Mouse (Mus musculus) hindbrain, embryonic 14.5 days (tissue): ENCODE measurements around the gene Specc1l. TPM values are rescaled to one million over a fixed set of nuclear protein-coding genes. Genes with fewer than 3 reads are reported as not detected.
A peak's percentile ranks its signal among the peaks of the same experiment; 100 is the strongest.

ENCODE experiments used
- ATAC-seq: fragments of 200-750 bp; cut with Nextera tagmentation; 2 replicates; pipeline ENCODE4 v1.8.0; 2017; ENCODE audit warnings: moderate number of reproducible peaks, mild to moderate bottlenecking, moderate TSS enrichment, moderate library complexity; ENCODE audit not compliant: low FRiP score
- DNase-seq: peaks from one replicate; pipeline ENCODE4 v3.0.0-alpha.2; 2015; ENCODE audit warnings: low spot score
- H3K27ac ChIP-seq: fragments of 300-500 bp; sonication (generic); 2 replicates; pipeline ENCODE4 v1.5.1; 2014; ENCODE audit warnings: mild to moderate bottlenecking, moderate library complexity
- H3K27me3 ChIP-seq: fragments of 300-500 bp; sonication (generic); 2 replicates; pipeline ENCODE4 v1.6.1; 2014; ENCODE audit warnings: mild to moderate bottlenecking, low read length, mixed read lengths; ENCODE audit not compliant: control insufficient read depth, insufficient read depth
- H3K36me3 ChIP-seq: fragments of 300-500 bp; sonication (generic); replicated peaks from 2 replicates; pipeline ENCODE4 v1.6.1; 2014; ENCODE audit not compliant: control insufficient read depth, insufficient read depth
- H3K4me1 ChIP-seq: fragments of 300-500 bp; sonication (generic); replicated peaks from 2 replicates; pipeline ENCODE4 v1.6.1; 2014; ENCODE audit warnings: antibody characterized with exemption, low read length, mixed read lengths; ENCODE audit not compliant: control insufficient read depth, insufficient read depth
- H3K4me2 ChIP-seq: fragments of 300-500 bp; sonication (generic); replicated peaks from 2 replicates; pipeline ENCODE4 v1.6.1; 2014; ENCODE audit warnings: mild to moderate bottlenecking, moderate library complexity
- H3K4me3 ChIP-seq: fragments of 300-500 bp; sonication (generic); replicated peaks from 2 replicates; pipeline ENCODE4 v1.5.1; 2014; ENCODE audit warnings: mild to moderate bottlenecking, low read length
- H3K9ac ChIP-seq: fragments of 300-500 bp; sonication (generic); 2 replicates; pipeline ENCODE4 v1.6.1; 2014
- H3K9me3 ChIP-seq: fragments of 300-500 bp; sonication (generic); 2 replicates; pipeline ENCODE4 v1.6.1; 2016; ENCODE audit warnings: low read length; ENCODE audit not compliant: control insufficient read depth
- WGBS: fragments of 180-500 bp; shearing (Covaris S2); extraction: QIAGEN DNeasy Blood & Tissue Kit; methylation state at CpG from one replicate; pipeline ENCODE4 v1.1.7; 2014; 5-methylcytosine and 5-hydroxymethylcytosine counted together
- polyA plus RNA-seq: library from polyadenylated mRNA; unstranded; fragments of >200 nt; fragmentation: Nextera tagmentation; extraction: Ambion mirVana; gene quantifications from 2 replicates; pipeline ENCODE4 v1.2.1, GENCODE M21; 2014

Gene Specc1l
- polyA plus RNA-seq, 1 experiment from 2014 or later: 23.2 TPM

DNA sequence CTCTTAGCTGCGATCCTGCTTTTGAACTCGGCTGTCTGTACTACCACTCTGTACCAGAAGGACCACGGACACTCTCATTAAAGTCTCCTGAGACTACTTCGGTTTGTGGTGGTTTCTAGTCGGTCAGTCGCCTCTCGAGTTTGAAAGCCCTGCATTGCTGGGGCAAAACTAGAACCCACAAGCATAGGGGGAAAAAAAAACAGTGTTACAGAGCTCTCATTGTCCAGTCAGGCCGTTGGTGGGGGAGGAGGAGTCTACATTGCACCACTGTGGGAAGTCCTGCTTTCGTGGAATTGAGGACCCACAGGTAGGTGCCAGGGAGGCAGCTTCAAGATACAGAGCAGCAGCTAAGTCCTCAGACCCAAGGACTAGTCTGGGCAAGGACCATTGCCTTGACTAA is 27.0 kb upstream of the Specc1l start:
- H3K36me3 ChIP-seq: peaks cover 59% of the 10 kb centered on the region
- no peak for ATAC-seq
- no peaks in the 10 kb centered on the region for H3K9me3 ChIP-seq
- WGBS: 91% methylated on average over 9 of the region's 9 CpGs
- no peak for DNase-seq
- no peaks in the 10 kb centered on the region for H3K27me3 ChIP-seq
- H3K4me3 ChIP-seq: no peak overlapping the region
- no peak overlapping the region for H3K4me2 ChIP-seq
- no peaks in the 10 kb centered on the region for H3K4me1 ChIP-seq
- H3K9ac ChIP-seq: no peak overlapping the region
- no peak overlapping the region for H3K27ac ChIP-seq

DNA sequence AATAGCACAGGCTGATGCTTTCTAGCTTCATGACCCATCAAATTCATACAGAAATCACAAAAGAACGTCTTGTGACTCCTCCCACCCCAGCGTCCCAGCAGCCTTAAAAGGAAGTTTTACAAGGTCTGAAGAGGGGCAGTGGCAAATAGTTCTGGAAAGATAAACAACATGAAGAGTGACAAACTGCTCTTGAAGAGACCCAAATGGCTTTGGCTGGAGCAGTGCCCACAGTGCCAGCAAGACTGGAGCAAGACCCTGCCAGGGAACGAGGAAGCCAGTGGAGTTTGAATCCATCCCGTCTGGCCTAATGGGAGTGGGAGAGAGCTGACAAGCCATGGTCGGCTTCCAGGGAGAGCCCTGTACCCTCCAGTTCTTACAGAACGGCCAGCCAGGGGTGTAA is 25.3 kb upstream of the Specc1l start:
- DNase-seq (no peak), ATAC-seq (no peak)
- H3K4me2 ChIP-seq: no peak overlapping the region
- no peak overlapping the region for H3K27ac ChIP-seq
- H3K9ac ChIP-seq: no peak overlapping the region
- no peaks in the 10 kb centered on the region for H3K4me1 ChIP-seq
- no peaks in the 10 kb centered on the region for H3K9me3 ChIP-seq
- peaks cover 41% of the 10 kb centered on the region for H3K36me3 ChIP-seq
- no peak overlapping the region for H3K4me3 ChIP-seq
- H3K27me3 ChIP-seq: no peaks in the 10 kb centered on the region
- 52% methylated on average over 6 of the region's 6 CpGs for WGBS

DNA sequence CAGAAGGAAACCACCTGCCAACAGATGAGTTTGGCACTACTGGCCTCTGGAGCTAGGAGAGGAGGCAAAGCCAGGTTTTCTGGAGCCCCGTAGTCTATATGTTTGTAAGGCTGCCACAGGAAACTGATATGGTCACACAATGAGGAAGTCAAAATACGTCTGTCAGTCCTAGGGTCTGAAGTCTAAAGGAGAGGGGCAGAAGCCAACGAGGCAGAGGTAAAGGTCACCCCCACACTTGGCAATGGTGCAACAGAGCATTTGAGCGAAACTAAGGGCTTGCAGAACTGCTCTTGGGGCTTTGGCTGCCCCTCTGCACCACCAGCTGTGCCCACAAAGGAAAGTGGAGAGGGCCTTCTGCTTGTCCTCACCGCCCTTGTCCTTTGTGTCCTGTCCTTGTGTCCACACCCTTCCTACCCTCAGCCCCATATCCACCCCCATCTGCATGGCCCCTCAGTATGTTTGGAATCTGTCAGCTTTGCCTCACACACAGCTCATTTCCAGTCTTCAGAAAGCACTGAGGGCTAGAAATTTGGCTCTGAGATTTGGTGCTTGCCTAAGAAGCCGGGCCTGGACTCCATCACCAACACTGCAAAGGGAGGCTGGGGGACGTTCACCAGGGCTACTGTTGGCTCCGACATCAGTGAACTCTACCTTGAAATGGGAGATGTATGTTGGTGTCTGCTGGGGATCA is 24.4 kb upstream of the Specc1l start:
- H3K4me3 ChIP-seq: no peak overlapping the region
- no peaks in the 10 kb centered on the region for H3K4me1 ChIP-seq
- ATAC-seq: no peak
- 80% methylated on average over 8 of the region's 8 CpGs for WGBS
- H3K27ac ChIP-seq: no peak overlapping the region
- no peaks in the 10 kb centered on the region for H3K27me3 ChIP-seq
- no peaks in the 10 kb centered on the region for H3K9me3 ChIP-seq
- no peak overlapping the region for H3K9ac ChIP-seq
- H3K36me3 ChIP-seq: peaks cover 32% of the 10 kb centered on the region
- H3K4me2 ChIP-seq: no peak overlapping the region
- no peak for DNase-seq

DNA sequence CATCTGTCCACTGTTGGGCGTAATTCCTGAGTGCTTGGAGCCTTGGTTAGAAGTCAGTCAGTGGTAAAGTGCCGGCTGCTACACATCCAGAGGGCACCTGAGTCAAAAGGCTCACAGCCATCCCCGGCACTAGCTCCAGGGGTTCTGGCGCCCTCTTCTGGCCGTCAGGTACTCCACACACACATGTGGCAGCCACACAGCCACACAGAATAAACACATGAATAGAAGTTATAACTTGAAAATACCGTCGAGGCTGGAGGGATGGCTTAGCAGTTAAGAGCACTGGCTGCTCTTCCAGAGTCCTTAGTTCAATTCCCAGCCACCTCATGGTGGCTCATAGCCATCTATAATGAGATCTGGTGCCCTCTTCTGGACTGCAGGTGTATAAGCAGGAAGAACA is 20.2 kb upstream of the Specc1l start:
- Histone ChIP-seq H3K36me3 (no peaks in the 10 kb centered on the region), H3K9me3 (no peaks in the 10 kb centered on the region), H3K9ac (no peak overlapping the region), H3K4me3 (no peak overlapping the region), H3K27ac (no peak overlapping the region), H3K4me2 (no peak overlapping the region), H3K4me1 (no peaks in the 10 kb centered on the region), H3K27me3 (no peaks in the 10 kb centered on the region)
- DNase-seq (no peak), ATAC-seq (no peak)
- WGBS: 48% methylated on average over 7 of the region's 7 CpGs

DNA sequence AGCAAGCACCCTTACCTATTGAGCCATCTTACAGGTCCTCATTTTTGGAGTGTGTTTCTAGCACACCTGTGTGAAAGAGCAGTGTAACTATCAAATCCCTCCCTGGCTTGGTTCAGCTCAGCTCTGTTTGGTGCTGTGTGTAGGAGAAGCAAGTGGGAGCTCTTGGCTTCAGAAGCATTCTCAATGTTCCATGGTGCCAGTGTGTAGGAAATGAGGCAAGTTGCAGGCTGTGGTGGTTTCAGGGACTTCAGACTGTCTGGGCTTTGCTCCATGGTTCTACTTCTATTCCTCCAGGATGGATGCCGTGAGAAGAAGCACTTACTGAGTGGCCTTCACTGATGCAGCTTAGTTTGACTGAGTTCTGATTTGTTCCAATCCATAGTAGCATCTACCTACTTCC is 14.1 kb upstream of the Specc1l start:
- no peak overlapping the region for H3K4me2 ChIP-seq
- no peak overlapping the region for H3K4me3 ChIP-seq
- no peak overlapping the region for H3K27ac ChIP-seq
- WGBS: 93% methylated on average over 1 of the region's 1 CpGs
- no peaks in the 10 kb centered on the region for H3K36me3 ChIP-seq
- no peaks in the 10 kb centered on the region for H3K9me3 ChIP-seq
- no peaks in the 10 kb centered on the region for H3K27me3 ChIP-seq
- no peaks in the 10 kb centered on the region for H3K4me1 ChIP-seq
- DNase-seq: no peak
- H3K9ac ChIP-seq: no peak overlapping the region
- ATAC-seq: no peak

DNA sequence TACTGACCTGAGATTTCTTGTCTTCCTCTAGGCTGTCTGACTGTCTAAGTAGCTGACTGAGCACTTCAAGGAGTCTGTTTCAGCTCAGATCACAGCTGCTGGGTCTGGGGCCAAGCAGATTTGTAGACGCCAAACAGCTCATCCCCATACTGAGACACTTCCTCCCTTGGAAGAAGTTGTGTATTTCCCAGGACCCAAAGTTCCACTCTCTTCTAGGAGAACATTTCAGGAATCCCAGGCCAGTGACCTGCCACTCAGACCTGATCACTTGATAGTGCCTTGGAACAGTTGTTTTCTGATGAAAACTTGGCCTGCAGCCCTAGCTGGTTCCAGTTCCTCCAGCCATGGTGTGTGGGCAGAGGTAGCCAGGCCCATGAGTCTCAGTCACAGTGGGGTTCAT is 11.1 kb upstream of the Specc1l start:
- no peak overlapping the region for H3K27ac ChIP-seq
- no peaks in the 10 kb centered on the region for H3K27me3 ChIP-seq
- no peak overlapping the region for H3K4me2 ChIP-seq
- H3K4me3 ChIP-seq: no peak overlapping the region
- ATAC-seq (no peak), DNase-seq (no peak)
- no peaks in the 10 kb centered on the region for H3K9me3 ChIP-seq
- H3K36me3 ChIP-seq: no peaks in the 10 kb centered on the region
- H3K9ac ChIP-seq: no peak overlapping the region
- H3K4me1 ChIP-seq: no peaks in the 10 kb centered on the region
- 91% methylated on average over 1 of the region's 1 CpGs for WGBS

DNA sequence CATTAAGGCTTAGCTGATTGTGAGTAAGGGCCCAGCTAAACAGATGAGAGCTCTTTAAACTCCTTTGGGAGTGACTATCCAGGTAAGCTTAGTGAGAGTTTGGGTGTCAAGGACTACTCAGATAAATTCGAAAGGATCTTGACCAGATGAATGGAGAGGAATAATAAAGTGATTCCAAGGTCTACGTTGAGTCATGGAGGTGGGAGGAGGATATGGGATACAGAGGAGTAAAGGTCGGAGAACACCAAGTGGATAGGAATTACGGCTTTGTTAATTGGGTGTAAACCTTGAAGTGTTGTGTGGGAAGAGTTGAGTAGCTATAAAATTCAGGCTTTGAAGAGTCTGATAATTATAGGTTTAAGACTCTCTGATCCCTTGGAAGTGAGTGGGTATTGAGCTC is 5.7 kb upstream of the Specc1l start:
- Histone ChIP-seq H3K27ac (no peak overlapping the region), H3K9me3 (no peaks in the 10 kb centered on the region), H3K4me2 (no peak overlapping the region), H3K27me3 (no peaks in the 10 kb centered on the region), H3K4me3 (no peak overlapping the region), H3K36me3 (no peaks in the 10 kb centered on the region), H3K4me1 (no peaks in the 10 kb centered on the region), H3K9ac (no peak overlapping the region)
- WGBS: 82% methylated on average over 4 of the region's 4 CpGs
- DNase-seq (no peak), ATAC-seq (no peak)

DNA sequence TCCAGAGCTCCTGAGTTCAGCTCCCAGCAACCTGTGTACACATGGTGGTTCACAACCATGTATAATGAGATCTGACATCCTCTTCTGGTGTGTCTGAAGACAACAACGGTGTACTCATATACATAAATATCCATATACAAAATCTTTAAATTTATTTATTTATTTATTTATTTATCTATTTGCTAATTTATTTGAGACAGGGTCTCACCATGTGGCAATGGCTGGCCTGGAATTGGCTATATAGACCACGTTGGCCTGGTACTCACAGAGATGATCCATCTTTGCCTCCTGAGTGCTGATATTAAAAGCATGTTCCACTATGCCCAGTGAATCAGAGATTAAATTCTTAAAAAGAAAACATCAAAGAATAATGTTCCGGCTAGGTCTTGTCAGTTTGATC is 1.0 kb upstream of the Specc1l start:
- H3K27me3 ChIP-seq: no peaks in the 10 kb centered on the region
- no peaks in the 10 kb centered on the region for H3K9me3 ChIP-seq
- no peaks in the 10 kb centered on the region for H3K36me3 ChIP-seq
- ATAC-seq: no peak
- WGBS: 93% methylated on average over 3 of the region's 3 CpGs
- H3K4me3 ChIP-seq: no peak overlapping the region
- peak overlapping the region; percentile 99; the same call in 1 of the 2 replicates for H3K27ac ChIP-seq
- H3K4me2 ChIP-seq: peak overlapping the region; percentile 69; the same call in 1 of the 2 replicates
- H3K4me1 ChIP-seq: peaks cover 13% of the 10 kb centered on the region
- no peak for DNase-seq
- H3K9ac ChIP-seq: 0 out of 2 replicates have a peak overlapping the region, but pooled peaks have one; percentile 96

DNA sequence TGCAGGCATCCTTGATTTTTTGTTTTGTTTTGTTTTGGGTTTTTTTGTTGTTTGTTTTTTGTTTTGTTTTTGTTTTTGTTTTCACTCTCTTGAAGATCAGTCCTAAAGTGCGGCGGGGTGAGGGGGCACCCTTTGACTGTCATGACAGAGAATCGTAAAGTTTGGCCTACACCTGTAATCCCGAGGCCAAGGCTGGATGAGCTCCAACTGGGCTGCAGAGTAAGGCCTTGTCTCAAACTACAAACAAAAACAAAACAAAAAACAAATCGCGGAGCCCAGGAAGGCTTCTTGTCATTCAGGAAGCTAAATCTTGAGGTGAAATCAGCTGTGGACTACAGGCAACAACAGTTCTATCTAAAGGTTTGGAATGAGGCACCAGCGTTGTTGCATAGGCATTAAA is 1.1 kb downstream of the Specc1l start:
- peak; percentile 35 for DNase-seq
- peaks cover 13% of the 10 kb centered on the region for H3K4me1 ChIP-seq
- no peaks in the 10 kb centered on the region for H3K27me3 ChIP-seq
- H3K9me3 ChIP-seq: no peaks in the 10 kb centered on the region
- 37% methylated on average over 7 of the region's 7 CpGs for WGBS
- peak overlapping the region; percentile 69 for H3K4me2 ChIP-seq
- peak overlapping the region; percentile 99 for H3K27ac ChIP-seq
- peak overlapping the region; percentile 90 for H3K4me3 ChIP-seq
- no peaks in the 10 kb centered on the region for H3K36me3 ChIP-seq
- peak overlapping the region; percentile 96 for H3K9ac ChIP-seq
- ATAC-seq: no peak

DNA sequence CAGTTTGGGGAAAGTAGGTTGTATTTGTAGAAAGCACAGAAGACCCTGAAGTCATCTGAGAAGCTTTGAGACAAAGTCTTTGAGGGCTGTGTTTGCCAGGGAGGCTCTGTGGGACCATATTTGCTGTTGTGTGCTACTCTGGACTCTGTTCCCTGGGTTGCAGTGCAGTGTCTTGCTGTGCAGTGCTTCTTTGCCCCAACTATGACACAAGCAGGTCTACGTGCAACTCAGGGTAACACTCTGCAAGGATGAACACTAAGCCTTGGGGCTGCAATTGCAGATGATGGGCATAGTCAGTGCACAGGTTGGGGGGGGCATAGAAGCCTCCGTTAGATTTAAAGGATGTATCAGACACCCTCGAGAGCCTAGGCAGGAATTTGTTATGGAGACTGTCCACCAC is 8.8 kb downstream of the Specc1l start:
- DNase-seq: no peak
- Histone ChIP-seq H3K36me3 (no peaks in the 10 kb centered on the region), H3K9me3 (no peaks in the 10 kb centered on the region), H3K4me1 (0 out of 2 replicates have a peak, but pooled peaks cover 4% of the 10 kb centered on the region), H3K4me2 (no peak overlapping the region), H3K27ac (no peak overlapping the region), H3K9ac (no peak overlapping the region), H3K4me3 (no peak overlapping the region), H3K27me3 (no peaks in the 10 kb centered on the region)
- ATAC-seq: no peak
- 92% methylated on average over 3 of the region's 3 CpGs for WGBS
